Mouse (Mus musculus): ENCODE measurements around the gene B3gnt3.
"Not testable (repeated sequence)": the region's sequence is repeated elsewhere in the genome, so short reads cannot be mapped to it uniquely, and the experiment has no call there.

GRCm38 (mm10) chr8:71695456-71695855, 6.1 kb downstream of the B3gnt3 start:
- not testable (repeated sequence) for TF ChIP-seq GATA1 (IDR thresholded peaks at IDR 0.05; ENCODE audit: borderline replicate concordance, low read length); FLI1 (IDR thresholded peaks at IDR 0.05; ENCODE audit: low read length)

Measured in megakaryocyte, embryonic 14.5 days (primary cell).